ENCODE assay signal across 23 mouse cellular contexts in the genomic region with DNA sequence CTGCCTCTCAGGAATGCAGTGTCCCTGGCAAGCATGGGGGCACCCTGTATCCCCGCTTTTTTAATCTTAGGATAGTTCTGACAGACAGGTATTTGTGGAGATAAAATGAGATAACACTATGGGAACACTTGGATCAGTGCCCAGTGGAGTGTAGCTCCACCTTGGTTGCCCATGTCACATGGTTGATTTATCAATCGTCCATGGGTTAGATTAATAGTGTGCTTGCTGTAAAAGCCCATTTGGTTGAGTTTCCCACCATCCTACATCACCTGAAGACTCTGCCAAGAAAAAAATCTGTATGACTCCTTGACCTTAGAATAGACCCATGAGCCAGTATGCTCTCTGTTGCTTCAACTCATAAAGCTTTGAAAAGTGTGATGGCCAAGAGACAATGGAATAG. TPM values are rescaled to one million over a fixed set of nuclear protein-coding genes. Genes with fewer than 3 reads are reported as not detected.
"Had no signal": no experiment of that assay in that cellular context is flagged by ENCODE, and none has a peak within 500 bp of the region (broad histone marks: within the 10 kb centered on the region; RNA-seq: fewer than 3 reads in every experiment).

No protein-coding gene starts in this region.

- H3K27ac ChIP-seq: liver, embryonic 14.5 days; lung, embryonic 15.5 days; macrophage; midbrain, embryonic 13.5 days; midbrain, embryonic 15.5 days; neural tube, embryonic 12.5 days; stomach, embryonic 15.5 days; stomach, postnatal 0 days had no signal

- ATAC-seq: lung, postnatal 0 days; midbrain, embryonic 13.5 days; midbrain, embryonic 15.5 days had no signal

- H3K9me3 ChIP-seq: lung, embryonic 15.5 days; midbrain, embryonic 13.5 days; midbrain, embryonic 15.5 days; neural tube, embryonic 12.5 days; stomach, embryonic 15.5 days had no signal

- H3K27me3 ChIP-seq: lung, embryonic 15.5 days; midbrain, embryonic 13.5 days; midbrain, embryonic 15.5 days; neural tube, embryonic 12.5 days; stomach, embryonic 15.5 days had no signal

- H3K4me3 ChIP-seq: lung, embryonic 15.5 days; megakaryocyte, embryonic 14.5 days; midbrain, embryonic 13.5 days; midbrain, embryonic 15.5 days; neural tube, embryonic 12.5 days; stomach, embryonic 15.5 days had no signal

- H3K4me1 ChIP-seq: lung, embryonic 15.5 days; megakaryocyte, embryonic 14.5 days; midbrain, embryonic 13.5 days; midbrain, embryonic 15.5 days; neural tube, embryonic 12.5 days; stomach, embryonic 15.5 days had no signal

- DNase-seq: lung, adult 2 months; lung, postnatal 14 days; lung, postnatal 36 days; right cerebral cortex, adult 18-20 months; right cerebral cortex, postnatal 25 days; right cerebral cortex, postnatal 4 days; thymus, postnatal 4 days had no signal

- H3K9ac ChIP-seq: liver, embryonic 14.5 days; lung, embryonic 15.5 days; midbrain, embryonic 13.5 days; midbrain, embryonic 15.5 days; neural tube, embryonic 12.5 days; stomach, embryonic 15.5 days had no signal

- H3K36me3 ChIP-seq: lung, embryonic 15.5 days; midbrain, embryonic 13.5 days; midbrain, embryonic 15.5 days; neural tube, embryonic 12.5 days; stomach, embryonic 15.5 days had no signal

- H3K4me2 ChIP-seq: lung, embryonic 15.5 days; midbrain, embryonic 11.5 days; midbrain, embryonic 13.5 days; midbrain, embryonic 15.5 days; neural tube, embryonic 12.5 days; stomach, embryonic 15.5 days had no signal

RNA-seq across cellular contexts. Expression of a gene that starts 11.0 kb away (rescaled TPM):
- polyA plus RNA-seq: macrophage; spleen, adult 2 months; testis, adult 2 months; urinary bladder, adult 2 months had no signal

RNA-seq across cellular contexts. Expression of a gene that starts 57.6 kb away (rescaled TPM):
- polyA plus RNA-seq: liver, embryonic 16.5 days; lung, embryonic 15.5 days; lung, postnatal 0 days; macrophage; midbrain, embryonic 11.5 days; neural tube, embryonic 12.5 days; neural tube, embryonic 14.5 days; spleen, adult 2 months had no signal
